ENCODE assay signal across 24 mouse cellular contexts in the genomic region with DNA sequence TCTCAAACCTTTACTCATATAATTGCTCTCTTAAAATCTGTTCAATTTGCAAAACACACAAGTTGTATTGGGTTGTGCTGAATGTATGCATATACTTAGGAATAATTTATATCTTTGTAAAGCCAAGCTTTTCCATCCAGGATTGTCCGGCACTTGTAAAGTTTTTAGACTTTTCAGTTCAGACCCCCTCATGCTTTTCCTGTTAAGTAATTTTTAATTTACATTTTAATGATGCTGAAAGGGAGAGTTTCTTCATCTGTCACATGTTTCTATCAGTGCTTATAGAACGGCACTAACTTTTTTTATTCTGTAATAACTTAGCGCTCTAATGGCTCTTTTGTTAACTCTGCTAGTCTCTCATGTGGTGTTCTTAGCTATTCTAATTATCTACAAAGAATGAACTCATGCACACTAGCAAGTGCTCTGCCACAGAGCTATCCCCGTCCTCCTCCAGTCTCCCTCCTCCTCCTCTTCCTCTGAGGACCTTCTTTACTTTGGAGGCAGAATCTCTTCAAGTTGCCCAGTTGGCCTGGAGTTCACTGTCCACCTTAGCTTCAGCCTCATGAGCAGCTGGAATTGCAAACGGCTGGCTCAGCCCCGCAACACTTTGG. TPM values are rescaled to one million over a fixed set of nuclear protein-coding genes. Genes with fewer than 3 reads are reported as not detected.
DNase-seq lines count a peak whose midpoint lies in the region; ATAC-seq and TF ChIP-seq lines count a peak whose summit lies in the region.
"Had no signal": no experiment of that assay in that cellular context is flagged by ENCODE, and none has a peak within 500 bp of the region (broad histone marks: within the 10 kb centered on the region; RNA-seq: fewer than 3 reads in every experiment).

No protein-coding gene starts in this region.

- TF ChIP-seq EP300 in lung, postnatal 0 days (IDR thresholded peaks at IDR 0.05): no peak

- 66% methylated on average over 6 of the region's 6 CpGs for WGBS in midbrain, embryonic 11.5 days
- 59% methylated on average over 6 of the region's 6 CpGs for WGBS in midbrain, postnatal 0 days
- 29% methylated on average over 6 of the region's 6 CpGs for WGBS in forebrain, embryonic 12.5 days
- 19% methylated on average over 6 of the region's 6 CpGs for WGBS in forebrain, postnatal 0 days
- 72% methylated on average over 6 of the region's 6 CpGs for WGBS in lung, postnatal 0 days

- no peaks in the 10 kb centered on the region for H3K4me1 ChIP-seq in midbrain, embryonic 11.5 days (ENCODE audit: control insufficient read depth, insufficient read depth, low read length)
- no peaks in the 10 kb centered on the region for H3K4me1 ChIP-seq in midbrain, postnatal 0 days (ENCODE audit: insufficient read depth, low read length)
- H3K4me1 ChIP-seq in forebrain, embryonic 12.5 days: peaks cover 20% of the 10 kb centered on the region
- no peaks in the 10 kb centered on the region for H3K4me1 ChIP-seq in forebrain, postnatal 0 days (ENCODE audit: insufficient read depth)
- H3K4me1 ChIP-seq in lung, postnatal 0 days (ENCODE audit: insufficient read depth, low read depth, low read length): no peaks in the 10 kb centered on the region
- H3K4me1 ChIP-seq: heart, embryonic 12.5 days had no signal

- H3K27me3 ChIP-seq in midbrain, embryonic 11.5 days (ENCODE audit: control insufficient read depth, insufficient read depth, low read length): no peaks in the 10 kb centered on the region
- no peaks in the 10 kb centered on the region for H3K27me3 ChIP-seq in midbrain, postnatal 0 days (ENCODE audit: insufficient read depth, low read length)
- no peaks in the 10 kb centered on the region for H3K27me3 ChIP-seq in forebrain, embryonic 12.5 days
- no peaks in the 10 kb centered on the region for H3K27me3 ChIP-seq in forebrain, postnatal 0 days (ENCODE audit: insufficient read depth, low read length)
- no peaks in the 10 kb centered on the region for H3K27me3 ChIP-seq in lung, postnatal 0 days (replicated peaks; ENCODE audit: insufficient read depth, low read length)

- TF ChIP-seq CTCF in midbrain, postnatal 0 days (IDR thresholded peaks at IDR 0.05): no peak
- no peak for TF ChIP-seq CTCF in forebrain, postnatal 0 days (IDR thresholded peaks at IDR 0.05; ENCODE audit: low read depth)
- TF ChIP-seq CTCF in lung, postnatal 0 days (IDR thresholded peaks at IDR 0.05): no peak

- no peak for ATAC-seq in midbrain, embryonic 11.5 days (ENCODE audit: low FRiP score)
- ATAC-seq in midbrain, postnatal 0 days (ENCODE audit: low FRiP score): no peak
- peak; percentile 64; the same call in 1 of the 2 replicates for ATAC-seq in forebrain, embryonic 12.5 days (ENCODE audit: low FRiP score)
- ATAC-seq in forebrain, postnatal 0 days: 0 out of 2 replicates have a peak, but pooled peaks have one; percentile 21
- no peak for ATAC-seq in lung, postnatal 0 days
- ATAC-seq: activated CD4-positive, CD25-positive, alpha-beta regulatory T cell, adult 4 months; intestine, embryonic 16.5 days had no signal

- H3K36me3 ChIP-seq in midbrain, embryonic 11.5 days (ENCODE audit: control insufficient read depth, insufficient read depth, low read length): no peaks in the 10 kb centered on the region
- no peaks in the 10 kb centered on the region for H3K36me3 ChIP-seq in midbrain, postnatal 0 days (ENCODE audit: insufficient read depth, low read length)
- no peaks in the 10 kb centered on the region for H3K36me3 ChIP-seq in forebrain, embryonic 12.5 days (replicated peaks)
- H3K36me3 ChIP-seq in forebrain, postnatal 0 days (ENCODE audit: insufficient read depth): no peaks in the 10 kb centered on the region
- no peaks in the 10 kb centered on the region for H3K36me3 ChIP-seq in lung, postnatal 0 days (ENCODE audit: insufficient read depth, low read length)
- H3K36me3 ChIP-seq: heart, embryonic 12.5 days; midbrain, embryonic 12.5 days had no signal

- DNase-seq in midbrain, embryonic 11.5 days (ENCODE audit: low spot score, missing footprints): peak; percentile 69
- no peak for DNase-seq in midbrain, postnatal 0 days (ENCODE audit: low spot score)
- no peak for DNase-seq in forebrain, postnatal 0 days
- DNase-seq in lung, postnatal 0 days (ENCODE audit: low spot score): no peak
- no peak for DNase-seq in spleen, postnatal 14 days (ENCODE audit: low spot score in 2 of 2)
- DNase-seq: adrenal gland, adult 2 months; B cell, adult 2 months; cerebellum, adult 9-10 months; cerebellum, postnatal 36 days; heart, adult 2 months; heart, postnatal 4 days; kidney, adult 8-10 months; liver; lung, embryonic 14.5 days; right cerebral cortex, adult 18-20 months; thymus, adult 2 months; thymus, postnatal 4 days had no signal

- no peak overlapping the region for H3K27ac ChIP-seq in midbrain, embryonic 11.5 days (ENCODE audit: low read depth, low read length)
- no peak overlapping the region for H3K27ac ChIP-seq in midbrain, postnatal 0 days (ENCODE audit: low read depth, low read length)
- H3K27ac ChIP-seq in forebrain, embryonic 12.5 days: peak overlapping the region; percentile 83
- H3K27ac ChIP-seq in forebrain, postnatal 0 days (ENCODE audit: low read depth, low read length): peak overlapping the region; percentile 45; the same call in 1 of the 2 replicates
- H3K27ac ChIP-seq in lung, postnatal 0 days (ENCODE audit: low read length): no peak overlapping the region
- H3K27ac ChIP-seq: heart, adult 2 months; kidney, postnatal 0 days; liver, embryonic 14.5 days; midbrain, embryonic 12.5 days had no signal

- no peak overlapping the region for H3K9ac ChIP-seq in midbrain, embryonic 11.5 days (ENCODE audit: low read length)
- H3K9ac ChIP-seq in midbrain, postnatal 0 days (replicated peaks; ENCODE audit: low read length, poor library complexity, severe bottlenecking): no peak overlapping the region
- H3K9ac ChIP-seq in forebrain, embryonic 12.5 days: no peak overlapping the region
- H3K9ac ChIP-seq in forebrain, postnatal 0 days: no peak overlapping the region
- H3K9ac ChIP-seq in lung, postnatal 0 days (replicated peaks; ENCODE audit: low read depth): no peak overlapping the region
- H3K9ac ChIP-seq: heart, embryonic 12.5 days; liver, embryonic 14.5 days; lung, embryonic 14.5 days; midbrain, embryonic 12.5 days had no signal

- H3K4me3 ChIP-seq in midbrain, embryonic 11.5 days (ENCODE audit: low read depth, low read length): no peak overlapping the region
- no peak overlapping the region for H3K4me3 ChIP-seq in midbrain, postnatal 0 days (ENCODE audit: low read depth, low read length)
- no peak overlapping the region for H3K4me3 ChIP-seq in forebrain, embryonic 12.5 days (replicated peaks)
- no peak overlapping the region for H3K4me3 ChIP-seq in forebrain, postnatal 0 days (ENCODE audit: low read depth, low read length)
- H3K4me3 ChIP-seq in lung, postnatal 0 days (ENCODE audit: low read depth, low read length): no peak overlapping the region
- H3K4me3 ChIP-seq: heart, adult 2 months; heart, embryonic 12.5 days; midbrain, embryonic 12.5 days had no signal

- no peak overlapping the region for H3K4me2 ChIP-seq in midbrain, embryonic 11.5 days
- H3K4me2 ChIP-seq in midbrain, postnatal 0 days (ENCODE audit: low read depth, low read length, poor library complexity, severe bottlenecking): no peak overlapping the region
- peak overlapping the region; percentile 13; the same call in 1 of the 2 replicates for H3K4me2 ChIP-seq in forebrain, embryonic 12.5 days
- no peak overlapping the region for H3K4me2 ChIP-seq in forebrain, postnatal 0 days (ENCODE audit: low read depth)
- no peak overlapping the region for H3K4me2 ChIP-seq in lung, postnatal 0 days (replicated peaks; ENCODE audit: low read depth, low read length)
- H3K4me2 ChIP-seq: heart, embryonic 12.5 days; lung, embryonic 14.5 days; midbrain, embryonic 12.5 days had no signal

- no peaks in the 10 kb centered on the region; the same call in 1 of the 2 replicates for H3K9me3 ChIP-seq in midbrain, embryonic 11.5 days (ENCODE audit: control insufficient read depth, low read length)
- H3K9me3 ChIP-seq in midbrain, postnatal 0 days (ENCODE audit: low read length): no peaks in the 10 kb centered on the region
- 0 out of 2 replicates have a peak, but pooled peaks cover 3% of the 10 kb centered on the region for H3K9me3 ChIP-seq in forebrain, embryonic 12.5 days
- H3K9me3 ChIP-seq in forebrain, postnatal 0 days (ENCODE audit: low read length): no peaks in the 10 kb centered on the region
- no peaks in the 10 kb centered on the region for H3K9me3 ChIP-seq in lung, postnatal 0 days (ENCODE audit: low read length)

RNA-seq across cellular contexts. Expression of gene Eif1b, which starts 54.7 kb away (rescaled TPM):
- 291 and 296 TPM in 2 replicates for polyA plus RNA-seq in midbrain, embryonic 11.5 days (2014; fragmentation: Nextera tagmentation; extraction: Ambion mirVana)
- 80.8 and 96.6 TPM in 2 replicates for total RNA-seq in midbrain, postnatal 0 days (2014; rRNA removed)
- polyA plus RNA-seq in midbrain, postnatal 0 days (2015; fragmentation: Nextera tagmentation; extraction: Ambion mirVana): 345 and 380 TPM in 2 replicates
- polyA plus RNA-seq in forebrain, embryonic 12.5 days (2016; fragmentation: Nextera tagmentation; extraction: Ambion mirVana): 407 and 434 TPM in 2 replicates
- total RNA-seq in forebrain, postnatal 0 days (2014; rRNA removed): 128 and 168 TPM in 2 replicates
- 507 and 639 TPM in 2 replicates for polyA plus RNA-seq in forebrain, postnatal 0 days (2015; fragmentation: Nextera tagmentation; extraction: Ambion mirVana)
- polyA plus RNA-seq in lung, postnatal 0 days (2015; fragmentation: Nextera tagmentation; extraction: Ambion mirVana): 112 and 114 TPM in 2 replicates

Comparison
In these comparisons a context has a peak if more than half of its experiments do, and no peak if none do; other contexts are left out.
1. ATAC-seq: peak in forebrain, embryonic 12.5 days (single experiment) and forebrain, postnatal 0 days (single experiment); none in midbrain, embryonic 11.5 days (single experiment), midbrain, postnatal 0 days (single experiment) and lung, postnatal 0 days (single experiment).
2. H3K27ac ChIP-seq: peak in forebrain, embryonic 12.5 days (single experiment) and forebrain, postnatal 0 days (single experiment); none in midbrain, embryonic 11.5 days (single experiment), midbrain, postnatal 0 days (single experiment) and lung, postnatal 0 days (single experiment).